Mouse (Mus musculus) stomach, postnatal 0 days (tissue): ENCODE results near the gene Kcnj16. TPM values are rescaled to one million over a fixed set of nuclear protein-coding genes. Genes with fewer than 3 reads are reported as not detected.
A peak's percentile ranks its signal among the peaks of the same experiment; 100 is the strongest.

Experiments
- ATAC-seq: fragments of 200-750 bp; cut with Nextera tagmentation; 2 replicates; pipeline ENCODE4 v1.8.0; 2017; ENCODE audit not compliant: low FRiP score, low TSS enrichment
- DNase-seq: peaks from one replicate; pipeline ENCODE4 v3.0.0-alpha.2; 2016; ENCODE audit warnings: low spot score
- H3K27ac ChIP-seq: fragments of 300-500 bp; sonication (generic); replicated peaks from 2 replicates; pipeline ENCODE4 v1.5.1; 2014; ENCODE audit warnings: mild to moderate bottlenecking, control low read depth
- H3K27me3 ChIP-seq: fragments of 300-500 bp; sonication (generic); 2 replicates; pipeline ENCODE4 v1.6.1; 2014; ENCODE audit warnings: low read length; ENCODE audit not compliant: control insufficient read depth, insufficient read depth
- H3K36me3 ChIP-seq: fragments of 300-500 bp; sonication (generic); 2 replicates; pipeline ENCODE4 v1.6.1; 2014; ENCODE audit warnings: low read length, mixed read lengths; ENCODE audit not compliant: control insufficient read depth, insufficient read depth
- H3K4me1 ChIP-seq: fragments of 300-500 bp; sonication (generic); replicated peaks from 2 replicates; pipeline ENCODE4 v1.6.1; 2014; ENCODE audit warnings: antibody characterized with exemption; ENCODE audit not compliant: control insufficient read depth, insufficient read depth
- H3K4me2 ChIP-seq: fragments of 300-500 bp; sonication (generic); replicated peaks from 2 replicates; pipeline ENCODE4 v1.6.1; 2014; ENCODE audit warnings: low read depth, mild to moderate bottlenecking, control low read depth, moderate library complexity
- H3K4me3 ChIP-seq: fragments of 300-500 bp; sonication (generic); 2 replicates; pipeline ENCODE4 v1.5.1; 2014; ENCODE audit warnings: low read depth, low read length, control low read depth
- H3K9ac ChIP-seq: fragments of 300-500 bp; sonication (generic); 2 replicates; pipeline ENCODE4 v1.6.1; 2014; ENCODE audit warnings: mild to moderate bottlenecking, low read length, control low read depth, mixed read lengths
- H3K9me3 ChIP-seq: fragments of 300-500 bp; sonication (generic); 2 replicates; pipeline ENCODE4 v1.6.1; 2016; ENCODE audit warnings: low read length; ENCODE audit not compliant: control insufficient read depth
- CTCF ChIP-seq: IDR thresholded peaks from 2 replicates; pipeline ENCODE4 v1.5.1; 2016; ENCODE audit warnings: antibody characterized with exemption, low read depth, mild to moderate bottlenecking, moderate library complexity
- EP300 ChIP-seq: optimal IDR thresholded peaks from 2 replicates; pipeline ENCODE3; 2016; ENCODE audit warnings: antibody characterized with exemption
- WGBS: fragments of 180-500 bp; shearing (Covaris S2); extraction: QIAGEN DNeasy Blood & Tissue Kit; methylation state at CpG from one replicate; pipeline ENCODE4 v1.1.7; 2014; 5-methylcytosine and 5-hydroxymethylcytosine counted together
- polyA plus RNA-seq: library from polyadenylated mRNA; unstranded; fragments of >200 nt; fragmentation: Nextera tagmentation; extraction: Ambion mirVana; gene quantifications from 2 replicates; pipeline ENCODE4 v1.2.1, GENCODE M21; 2015

Kcnj16 gene
- polyA plus RNA-seq, 1 experiment from 2014 or later = 2.7 TPM

DNA sequence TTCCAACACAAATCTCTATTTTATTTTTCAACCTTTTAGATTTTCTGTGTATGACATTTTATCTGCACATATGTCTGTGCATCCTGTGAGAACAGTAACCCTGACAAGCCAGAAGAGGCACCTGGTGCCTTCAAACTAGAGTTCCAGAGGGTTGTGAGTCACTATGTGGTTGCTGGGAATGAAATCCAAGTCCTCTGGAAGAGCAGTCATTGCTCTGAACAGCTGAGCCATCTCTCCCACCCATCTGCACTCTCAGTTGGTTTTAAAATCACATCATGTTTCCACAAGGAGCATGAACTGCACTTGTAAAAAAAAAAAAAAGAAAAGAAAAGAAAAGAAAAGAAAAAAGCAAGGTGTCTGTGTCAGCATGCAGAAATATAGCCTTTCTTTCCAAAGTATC is 91.6 kb downstream of the Kcnj16 start:
- TF ChIP-seq CTCF = no peak
- TF ChIP-seq EP300 = no peak
- Histone ChIP-seq H3K27ac (no peak overlapping the region), H3K9ac (no peak overlapping the region), H3K4me1 (no peaks in the 10 kb centered on the region), H3K4me3 (no peak overlapping the region), H3K27me3 (no peaks in the 10 kb centered on the region), H3K4me2 (no peak overlapping the region), H3K9me3 (no peaks in the 10 kb centered on the region), H3K36me3 (no peaks in the 10 kb centered on the region)
- DNase-seq = no peak
- no peak for ATAC-seq

DNA sequence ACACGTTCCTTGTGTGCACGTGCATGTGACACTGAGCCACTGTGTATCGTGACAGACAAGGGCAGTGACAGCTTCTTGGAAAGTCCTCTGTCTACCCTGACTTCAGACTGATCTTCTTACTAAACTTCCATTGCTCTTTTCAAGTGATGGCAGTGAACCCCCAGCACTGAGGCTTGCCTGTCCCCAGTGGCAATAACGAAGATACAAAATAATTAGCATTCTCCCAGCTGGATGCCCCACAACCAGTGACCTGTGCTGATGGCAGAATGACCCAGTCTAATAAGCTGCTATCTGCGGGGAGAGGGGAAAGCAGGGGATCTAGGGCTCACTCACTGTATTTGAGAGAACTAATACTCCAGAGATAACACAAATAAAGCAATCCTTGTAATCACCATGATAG is 92.4 kb downstream of the Kcnj16 start:
- Histone ChIP-seq H3K27me3 (no peaks in the 10 kb centered on the region), H3K36me3 (no peaks in the 10 kb centered on the region), H3K4me1 (no peaks in the 10 kb centered on the region), H3K4me2 (no peak overlapping the region), H3K4me3 (no peak overlapping the region), H3K9me3 (no peaks in the 10 kb centered on the region), H3K9ac (no peak overlapping the region), H3K27ac (no peak overlapping the region)
- WGBS = 63% methylated on average over 5 of the region's 5 CpGs
- DNase-seq (no peak), ATAC-seq (no peak)
- TF ChIP-seq EP300 (no peak), CTCF (no peak)

DNA sequence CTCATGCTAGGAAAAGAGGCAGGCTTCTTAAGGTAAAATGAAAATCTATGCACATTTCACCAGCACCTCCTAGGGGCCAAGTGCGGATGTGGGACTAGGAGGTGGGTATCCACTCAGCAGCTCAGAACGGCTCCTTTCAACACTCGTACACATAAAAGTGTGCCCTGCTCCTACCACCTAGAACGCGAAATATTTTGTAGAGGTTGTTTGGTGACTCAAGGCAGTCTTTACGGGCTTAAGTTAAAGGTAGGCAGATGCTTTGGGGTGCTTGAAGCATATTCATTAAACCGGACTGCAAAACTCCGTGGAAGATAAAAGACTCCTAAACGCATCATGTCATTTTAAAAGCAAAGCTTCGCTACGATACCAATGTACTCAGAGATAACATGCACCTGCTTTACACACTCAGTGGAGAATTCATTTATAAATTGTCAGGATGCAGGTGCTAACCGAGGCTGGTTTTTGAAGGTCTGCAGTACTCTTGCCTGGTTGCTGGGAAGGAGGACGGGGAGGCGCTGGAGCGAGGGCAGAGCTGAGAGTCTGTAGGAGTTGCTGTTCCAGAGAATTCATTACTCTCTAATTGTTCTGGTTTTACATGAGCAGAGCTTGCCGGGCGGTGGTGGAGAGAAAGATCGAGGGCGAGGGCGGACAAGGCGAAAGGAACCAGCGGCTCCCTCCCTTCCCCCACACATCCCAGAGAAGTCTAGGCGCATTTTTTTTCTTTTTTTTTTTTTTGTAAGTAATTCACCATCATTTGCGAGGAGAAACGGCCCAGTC is 97.1 kb downstream of the Kcnj16 start:
- peak; percentile 83 for TF ChIP-seq CTCF
- no peak for TF ChIP-seq EP300

DNA sequence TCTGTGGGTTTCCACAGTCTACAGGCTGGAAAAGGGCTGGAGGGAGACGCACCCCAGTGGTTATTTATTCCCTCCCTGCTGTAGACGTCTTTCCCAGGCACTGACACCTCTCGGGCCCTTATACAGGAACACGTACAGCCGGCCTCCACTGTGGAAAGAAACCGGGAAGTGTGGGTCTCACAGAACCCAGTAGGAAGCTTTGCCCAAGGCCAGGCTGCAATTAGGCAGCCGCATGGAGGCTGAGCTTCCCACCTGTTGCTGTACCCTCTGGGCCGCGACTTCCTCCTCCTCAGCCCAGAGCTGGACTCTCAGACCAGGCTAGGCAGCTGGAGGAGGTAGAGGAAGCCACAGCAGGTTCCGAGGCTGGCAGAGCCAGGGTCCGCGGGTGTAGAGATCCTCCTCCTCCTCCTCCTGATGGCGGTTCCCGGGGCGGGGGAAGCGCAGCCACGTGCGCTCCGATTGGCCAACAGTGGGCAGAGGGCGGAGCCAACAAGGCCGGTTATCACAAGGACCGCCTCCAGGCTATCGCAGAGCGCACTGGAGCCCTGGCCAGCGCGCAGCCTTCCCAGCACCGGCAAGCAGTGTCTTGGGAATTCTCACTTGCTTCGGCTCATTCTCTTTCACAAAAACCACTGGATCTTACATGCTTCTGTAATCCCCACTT is 97.9 kb downstream of the Kcnj16 start, which contains the start of gene Kcnj2:
Kcnj2 (plus strand) TSS at position 530 of the 664 bp plus-strand sequence.
- H3K4me1 ChIP-seq = no peaks in the 10 kb centered on the region
- H3K4me2 ChIP-seq = peak within 1 kb of the TSS; percentile 91
- H3K9ac ChIP-seq = peak within 1 kb of the TSS; percentile 56
- peak within 1 kb of the TSS; percentile 70 for H3K4me3 ChIP-seq
- H3K27me3 ChIP-seq = no peaks in the 10 kb centered on the region
- H3K27ac ChIP-seq = peak within 1 kb of the TSS; percentile 82
- peak; percentile 96 for DNase-seq
- no peaks in the 10 kb centered on the region for H3K9me3 ChIP-seq
- ATAC-seq = peak; percentile 99
- H3K36me3 ChIP-seq = no peaks in the 10 kb centered on the region
- no peak for TF ChIP-seq EP300
- peak; percentile 37; the same call in 1 of the 2 replicates for TF ChIP-seq CTCF
- WGBS = under 1% methylated on average over 25 of the region's 28 CpGs

More for the DNA sequence above, 97.1 kb downstream of the Kcnj16 start:
- Histone ChIP-seq H3K27ac (no peak overlapping the region), H3K9ac (peak overlapping the region; percentile 56), H3K4me3 (peak overlapping the region; percentile 70), H3K9me3 (no peaks in the 10 kb centered on the region), H3K27me3 (no peaks in the 10 kb centered on the region), H3K4me1 (no peaks in the 10 kb centered on the region), H3K4me2 (peak overlapping the region; percentile 91), H3K36me3 (no peaks in the 10 kb centered on the region)
- ATAC-seq = no peak
- DNase-seq = peak; percentile 76
- under 1% methylated on average over 25 of the region's 25 CpGs for WGBS

DNA sequence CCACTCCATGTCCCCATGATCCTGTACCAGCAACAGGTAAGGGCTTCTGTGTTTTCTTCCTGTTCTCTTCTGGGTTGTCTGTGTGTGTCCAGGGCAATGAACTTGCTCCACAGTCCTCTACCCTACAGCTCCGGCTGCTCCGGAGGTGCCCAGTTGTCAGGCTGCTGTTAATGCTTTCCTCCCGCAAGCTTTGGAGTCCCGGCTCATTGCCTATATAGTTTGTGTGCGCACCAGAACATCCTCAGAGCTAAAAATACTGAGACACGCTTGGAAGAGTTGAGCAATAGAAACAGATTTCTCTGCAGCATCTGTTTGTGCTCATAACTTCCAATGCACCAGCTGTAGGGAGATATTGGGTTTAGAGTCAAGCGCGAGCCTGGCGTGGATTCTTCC is 98.5 kb downstream of the Kcnj16 start:
- peak; percentile 62 for ATAC-seq
- H3K4me3 ChIP-seq = peak overlapping the region; percentile 70
- no peak for TF ChIP-seq EP300
- no peak for TF ChIP-seq CTCF
- H3K4me1 ChIP-seq = no peaks in the 10 kb centered on the region
- H3K9ac ChIP-seq = peak overlapping the region; percentile 48; the same call in 1 of the 2 replicates
- H3K4me2 ChIP-seq = peak overlapping the region; percentile 91
- no peaks in the 10 kb centered on the region for H3K36me3 ChIP-seq
- DNase-seq = no peak
- no peaks in the 10 kb centered on the region for H3K9me3 ChIP-seq
- WGBS = under 1% methylated on average over 9 of the region's 9 CpGs
- no peaks in the 10 kb centered on the region for H3K27me3 ChIP-seq
- peak overlapping the region; percentile 82 for H3K27ac ChIP-seq

DNA sequence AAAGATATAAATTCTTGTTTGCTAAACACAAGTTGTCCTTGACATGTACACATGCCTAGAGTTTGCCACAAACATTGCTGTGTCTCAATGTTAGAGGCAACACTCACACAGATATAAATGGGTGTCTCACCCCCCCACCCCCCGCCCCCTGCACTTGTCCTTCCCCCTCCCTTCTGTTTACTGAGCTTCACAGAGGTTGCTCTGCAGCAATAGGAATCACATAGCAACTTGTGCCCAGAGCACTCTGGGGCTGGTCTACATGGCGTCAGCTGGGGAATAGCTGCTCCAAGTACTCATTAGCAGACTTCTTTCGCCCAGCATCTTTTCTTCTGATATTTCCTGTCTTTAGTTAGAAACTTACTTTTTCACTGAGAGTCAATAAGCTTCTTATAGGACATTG is 100.0 kb downstream of the Kcnj16 start:
- no peak overlapping the region for H3K9ac ChIP-seq
- no peaks in the 10 kb centered on the region for H3K36me3 ChIP-seq
- H3K27me3 ChIP-seq = no peaks in the 10 kb centered on the region
- H3K9me3 ChIP-seq = no peaks in the 10 kb centered on the region
- no peaks in the 10 kb centered on the region for H3K4me1 ChIP-seq
- no peak overlapping the region; the same call in 1 of the 2 replicates for H3K4me2 ChIP-seq
- H3K4me3 ChIP-seq = no peak overlapping the region
- 59% methylated on average over 3 of the region's 3 CpGs for WGBS
- DNase-seq (no peak), ATAC-seq (no peak)
- TF ChIP-seq EP300 (no peak), CTCF (no peak)
- no peak overlapping the region for H3K27ac ChIP-seq
